Mouse (Mus musculus) embryonic facial prominence, embryonic 13.5 days (tissue): Measurements from ENCODE around the gene Trpv2. TPM values are rescaled to one million over a fixed set of nuclear protein-coding genes. Genes with fewer than 3 reads are reported as not detected.

ENCODE experiments used
- ATAC-seq: fragments of 200-750 bp; cut with Nextera tagmentation; 2 replicates; pipeline ENCODE4 v1.8.0; 2017; ENCODE audit warnings: low read depth; ENCODE audit not compliant: insufficient number of reproducible peaks, insufficient read depth, low FRiP score, low TSS enrichment
- H3K27ac ChIP-seq: fragments of 300-500 bp; sonication (generic); 2 replicates; pipeline ENCODE4 v1.5.1; 2015; ENCODE audit warnings: moderate library complexity, mild to moderate bottlenecking, inconsistent platforms
- H3K27me3 ChIP-seq: fragments of 300-500 bp; sonication (generic); 2 replicates; pipeline ENCODE4 v1.6.1; 2015; ENCODE audit warnings: mild to moderate bottlenecking, inconsistent platforms
- H3K36me3 ChIP-seq: fragments of 300-500 bp; sonication (generic); 2 replicates; pipeline ENCODE4 v1.6.1; 2015; ENCODE audit warnings: mild to moderate bottlenecking, inconsistent platforms
- H3K4me1 ChIP-seq: fragments of 300-500 bp; sonication (generic); 2 replicates; pipeline ENCODE4 v1.6.1; 2015; ENCODE audit warnings: inconsistent platforms
- H3K4me2 ChIP-seq: fragments of 300-500 bp; sonication (generic); 2 replicates; pipeline ENCODE4 v1.6.1; 2015; ENCODE audit warnings: moderate library complexity, mild to moderate bottlenecking, inconsistent platforms
- H3K4me3 ChIP-seq: fragments of 300-500 bp; sonication (generic); 2 replicates; pipeline ENCODE4 v1.5.1; 2015; ENCODE audit warnings: mild to moderate bottlenecking, inconsistent platforms
- H3K9ac ChIP-seq: fragments of 300-500 bp; sonication (generic); 2 replicates; pipeline ENCODE4 v1.6.1; 2015; ENCODE audit warnings: mild to moderate bottlenecking, inconsistent platforms
- H3K9me3 ChIP-seq: fragments of 300-500 bp; sonication (generic); 2 replicates; pipeline ENCODE4 v1.6.1; 2016; ENCODE audit warnings: inconsistent platforms
- WGBS: fragments of 180-500 bp; shearing (Covaris S2); methylation state at CpG from one replicate; pipeline ENCODE4 v1.1.7; 2015; ENCODE audit warnings: mixed read lengths; 5-methylcytosine and 5-hydroxymethylcytosine counted together
- polyA plus RNA-seq: library from polyadenylated mRNA; unstranded; fragments of >200 nt; fragmentation: Nextera tagmentation; extraction: Ambion mirVana; gene quantifications from 2 replicates; pipeline ENCODE4 v1.2.1, GENCODE M21; 2015

Gene Trpv2
- polyA plus RNA-seq, 1 experiment from 2014 or later, result 3.0 TPM

DNA sequence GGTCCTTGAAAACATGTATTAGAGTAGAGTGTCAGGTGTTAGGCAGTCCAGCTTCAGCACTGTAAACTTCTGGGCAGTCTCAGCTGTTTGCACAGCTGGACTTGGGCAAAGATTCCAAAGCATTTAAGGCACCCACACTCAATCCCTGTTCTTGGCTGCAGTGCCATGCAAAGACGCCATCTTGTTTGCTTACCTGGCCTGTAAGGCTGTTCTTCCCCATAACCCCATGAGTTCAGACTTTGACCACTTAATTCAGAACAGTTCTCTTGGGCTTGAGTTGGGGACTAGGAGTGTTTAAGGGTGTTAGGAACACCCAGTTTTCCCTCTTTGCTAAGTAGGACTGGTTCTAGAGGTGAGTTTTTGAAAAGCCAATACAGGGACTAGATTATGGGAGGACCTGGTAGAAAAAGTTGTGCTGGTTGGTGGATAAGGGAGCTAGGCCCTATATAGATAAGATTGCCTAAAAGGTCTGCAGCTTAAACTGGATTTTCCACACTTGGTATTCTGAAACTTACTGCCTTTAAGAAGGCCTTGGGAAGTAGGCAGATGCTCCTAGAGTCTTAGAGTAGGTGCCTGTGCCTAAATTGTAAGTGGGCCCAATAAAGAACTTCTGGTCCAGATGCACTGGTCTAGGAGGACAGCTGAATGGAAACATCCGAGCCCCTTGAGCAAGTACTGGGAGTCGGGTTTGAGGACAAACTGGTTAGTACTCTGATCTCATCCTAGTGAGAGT is 30.8 kb downstream of the Trpv2 start:
- H3K9ac ChIP-seq, result peak overlapping the region; percentile 98
- peak overlapping the region; percentile 67 for H3K4me2 ChIP-seq
- H3K4me1 ChIP-seq, result peaks cover 38% of the 10 kb centered on the region
- H3K27me3 ChIP-seq, result no peaks in the 10 kb centered on the region
- ATAC-seq, result no peak
- peak overlapping the region; percentile 83 for H3K4me3 ChIP-seq
- no peaks in the 10 kb centered on the region for H3K9me3 ChIP-seq
- peak overlapping the region; percentile 96 for H3K27ac ChIP-seq
- H3K36me3 ChIP-seq, result peaks cover 61% of the 10 kb centered on the region
- WGBS, result 21% methylated on average over 3 of the region's 3 CpGs

DNA sequence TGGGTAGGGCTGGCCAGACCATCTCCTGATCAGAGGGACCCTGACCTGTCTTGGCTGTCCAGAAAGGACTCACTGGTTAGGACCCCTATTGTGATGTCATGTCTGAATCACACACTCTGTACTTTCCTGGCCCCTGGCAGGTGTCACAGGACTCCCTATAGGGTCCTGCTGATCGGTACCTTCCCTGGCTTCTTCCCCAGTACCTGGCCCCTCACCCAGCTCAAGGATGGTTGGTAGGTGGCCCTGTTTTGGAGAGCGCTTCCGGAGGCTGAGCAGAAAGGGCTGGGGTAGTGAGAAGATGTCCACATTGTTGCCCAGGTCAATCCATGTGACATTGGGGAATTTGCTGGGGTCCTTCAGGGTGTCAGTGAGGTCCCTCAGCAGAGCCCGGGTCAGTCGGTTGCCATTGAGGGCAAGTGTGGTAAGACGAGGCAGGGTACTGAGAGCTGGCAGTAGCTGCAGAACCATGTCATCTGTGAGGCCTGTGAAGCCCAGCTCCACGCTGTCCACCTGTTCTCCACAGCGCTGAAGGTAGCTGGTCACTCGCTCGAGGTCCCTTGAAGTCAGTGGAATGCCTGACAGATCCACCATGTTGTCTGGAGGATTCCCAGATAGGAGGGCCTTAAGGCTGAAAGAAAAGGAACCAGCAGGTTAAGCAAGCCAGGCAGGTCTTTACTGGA is 31.5 kb downstream of the Trpv2 start:
- Histone ChIP-seq H3K9ac (peak overlapping the region; percentile 98), H3K4me1 (peaks cover 38% of the 10 kb centered on the region), H3K9me3 (no peaks in the 10 kb centered on the region), H3K4me2 (peak overlapping the region; percentile 67), H3K4me3 (peak overlapping the region; percentile 13), H3K36me3 (peaks cover 68% of the 10 kb centered on the region), H3K27me3 (no peaks in the 10 kb centered on the region), H3K27ac (peak overlapping the region; percentile 96)
- WGBS, result 43% methylated on average over 10 of the region's 10 CpGs
- no peak for ATAC-seq

GRCm38 (mm10) chr11:62606299-62607169 is 32.2 kb downstream of the Trpv2 start:
- Histone ChIP-seq H3K27ac (peak overlapping the region; percentile 58; the same call in 1 of the 2 replicates), H3K9me3 (no peaks in the 10 kb centered on the region), H3K4me2 (peak overlapping the region; percentile 67; the same call in 1 of the 2 replicates), H3K4me1 (peaks cover 38% of the 10 kb centered on the region), H3K36me3 (peaks cover 69% of the 10 kb centered on the region), H3K27me3 (no peaks in the 10 kb centered on the region), H3K4me3 (no peak overlapping the region), H3K9ac (peak overlapping the region; percentile 98; the same call in 1 of the 2 replicates)
- WGBS, result 61% methylated on average over 10 of the region's 10 CpGs
- ATAC-seq, result no peak

DNA sequence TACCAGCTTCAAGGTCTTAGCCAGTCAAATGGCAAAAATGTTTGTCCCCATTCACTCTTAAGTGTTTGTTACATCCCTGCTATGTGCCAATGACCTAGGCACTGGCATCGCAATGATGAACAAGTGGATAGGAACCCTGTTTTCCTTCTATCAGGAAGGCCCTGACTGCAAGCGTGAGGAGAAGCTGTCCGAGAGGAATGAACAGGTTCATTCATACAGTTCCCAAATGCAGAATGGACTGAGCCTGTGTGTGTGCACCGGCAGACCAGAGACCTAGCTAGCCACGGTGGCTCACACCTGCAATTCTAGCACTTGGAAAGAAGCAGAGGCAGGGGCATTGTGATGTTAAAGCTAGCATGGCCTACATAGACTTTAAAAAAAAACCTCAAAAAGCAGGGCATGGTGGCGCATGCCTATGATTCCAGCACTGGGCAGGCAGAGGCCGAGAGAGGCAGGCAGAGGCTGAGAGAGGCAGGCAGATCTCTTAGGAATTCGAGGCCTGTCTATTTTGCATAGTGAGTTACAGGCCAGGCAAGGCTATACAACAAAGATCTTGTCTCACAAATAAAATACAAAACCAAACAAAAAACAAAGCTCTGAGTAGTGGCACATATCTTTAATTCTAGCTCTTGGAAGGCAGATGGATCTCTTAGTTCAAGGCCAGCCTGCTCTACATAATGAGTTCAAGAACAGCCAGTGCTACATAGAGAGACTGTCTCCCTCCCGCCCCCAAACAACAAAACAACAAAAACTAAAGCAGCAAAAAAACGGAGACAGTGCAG is 33.1 kb downstream of the Trpv2 start:
- peaks cover 75% of the 10 kb centered on the region for H3K36me3 ChIP-seq

DNA sequence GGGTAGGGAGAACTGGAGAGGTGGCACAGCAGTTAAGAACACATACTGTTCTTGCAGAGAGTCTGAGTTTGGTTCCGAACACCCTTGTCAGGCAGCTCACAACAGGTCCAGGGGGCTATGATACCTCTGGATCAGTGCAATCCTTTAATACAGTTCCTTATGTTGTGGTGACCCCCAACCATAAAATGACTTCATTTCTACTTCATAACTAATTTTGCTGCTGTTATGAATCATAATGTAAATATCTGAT is 33.6 kb downstream of the Trpv2 start:
- Histone ChIP-seq H3K4me1 (peaks cover 38% of the 10 kb centered on the region), H3K4me3 (no peak overlapping the region), H3K27me3 (no peaks in the 10 kb centered on the region), H3K4me2 (no peak overlapping the region), H3K36me3 (peaks cover 77% of the 10 kb centered on the region), H3K9me3 (no peaks in the 10 kb centered on the region), H3K27ac (no peak overlapping the region), H3K9ac (no peak overlapping the region)
- no peak for ATAC-seq
- 92% methylated on average over 1 of the region's 1 CpGs for WGBS

More for the DNA sequence above, 33.1 kb downstream of the Trpv2 start:
- Histone ChIP-seq H3K4me1 (peaks cover 33% of the 10 kb centered on the region), H3K9me3 (no peaks in the 10 kb centered on the region), H3K27ac (peak overlapping the region; percentile 58; the same call in 1 of the 2 replicates), H3K4me3 (no peak overlapping the region), H3K4me2 (no peak overlapping the region), H3K27me3 (no peaks in the 10 kb centered on the region), H3K9ac (no peak overlapping the region; the same call in 1 of the 2 replicates)
- WGBS, result 62% methylated on average over 10 of the region's 10 CpGs
- ATAC-seq, result no peak

DNA sequence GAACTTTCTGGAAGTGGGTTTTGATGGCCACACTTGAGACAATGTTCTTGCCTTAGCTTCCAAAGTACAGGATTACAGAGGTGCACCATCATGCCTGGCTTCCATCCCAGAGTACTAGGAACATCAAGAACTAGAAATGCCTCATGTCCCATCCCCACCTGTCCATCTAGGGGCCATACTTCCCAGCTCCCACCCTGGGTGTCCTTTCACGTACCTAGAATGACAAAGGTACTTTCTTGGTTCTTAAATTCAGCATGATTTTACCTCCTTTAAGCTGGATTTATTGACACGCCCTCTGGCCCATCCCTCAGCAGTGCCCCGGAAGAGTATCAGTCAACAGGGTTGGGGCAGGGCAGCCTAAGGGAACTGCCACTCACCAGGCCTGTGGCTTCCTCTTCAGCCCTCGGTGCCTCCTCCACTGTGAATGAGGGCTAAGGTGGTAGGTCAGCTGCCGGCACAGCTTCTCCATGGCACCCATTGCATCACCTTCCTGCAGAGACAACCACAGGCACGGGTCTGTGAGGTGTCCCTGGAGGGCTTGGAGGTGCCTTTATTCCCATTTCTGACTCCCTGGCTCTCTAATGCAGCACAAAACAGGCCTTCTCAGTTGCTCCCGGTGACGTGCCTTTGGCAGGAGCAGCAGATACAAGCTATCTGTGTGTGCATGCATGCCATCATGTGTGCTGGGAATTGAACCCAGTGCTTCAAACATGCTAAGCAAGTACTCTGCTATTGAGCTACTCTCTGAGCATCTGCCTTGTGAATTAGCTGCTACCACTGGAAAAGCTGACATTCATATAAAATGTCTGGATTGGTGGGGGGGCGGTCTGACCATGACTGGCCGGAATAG is 34.8 kb downstream of the Trpv2 start:
- no peaks in the 10 kb centered on the region for H3K9me3 ChIP-seq
- peaks cover 45% of the 10 kb centered on the region for H3K4me1 ChIP-seq
- no peak overlapping the region for H3K9ac ChIP-seq
- no peak overlapping the region for H3K4me3 ChIP-seq
- H3K36me3 ChIP-seq, result peaks cover 73% of the 10 kb centered on the region
- 82% methylated on average over 10 of the region's 10 CpGs for WGBS
- H3K27ac ChIP-seq, result no peak overlapping the region
- no peak overlapping the region for H3K4me2 ChIP-seq
- H3K27me3 ChIP-seq, result no peaks in the 10 kb centered on the region
- ATAC-seq, result no peak

DNA sequence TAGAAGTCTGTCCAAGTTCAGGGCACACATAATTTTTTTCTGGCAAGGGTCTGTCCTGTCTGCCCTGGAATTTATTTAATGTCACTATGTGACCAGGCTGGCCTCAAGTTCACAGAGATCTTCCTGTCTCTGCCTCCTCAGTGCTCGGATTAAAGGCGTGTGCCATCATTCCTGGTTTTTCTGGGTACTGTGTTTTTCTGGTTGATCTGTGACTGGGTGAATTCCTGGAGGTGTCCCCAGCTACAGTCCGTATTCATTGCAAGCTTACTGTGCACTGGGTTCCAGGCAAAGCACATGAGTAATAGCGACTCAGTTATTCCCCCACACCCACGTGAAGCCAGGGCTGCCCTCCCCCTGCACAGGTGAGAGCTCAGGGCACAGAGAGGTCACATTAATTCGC is 36.0 kb downstream of the Trpv2 start:
- no peaks in the 10 kb centered on the region for H3K27me3 ChIP-seq
- no peak overlapping the region for H3K4me2 ChIP-seq
- H3K9ac ChIP-seq, result no peak overlapping the region
- WGBS, result 84% methylated on average over 6 of the region's 6 CpGs
- no peaks in the 10 kb centered on the region for H3K9me3 ChIP-seq
- no peak for ATAC-seq
- no peak overlapping the region for H3K4me3 ChIP-seq
- H3K4me1 ChIP-seq, result peaks cover 43% of the 10 kb centered on the region
- H3K36me3 ChIP-seq, result peaks cover 60% of the 10 kb centered on the region
- no peak overlapping the region for H3K27ac ChIP-seq

- H3K4me1 ChIP-seq, result peaks cover 23% of the 10 kb centered on the region
- no peaks in the 10 kb centered on the region for H3K27me3 ChIP-seq
- H3K4me3 ChIP-seq, result no peak overlapping the region
- H3K27ac ChIP-seq, result no peak overlapping the region
- no peaks in the 10 kb centered on the region for H3K9me3 ChIP-seq
- peaks cover 48% of the 10 kb centered on the region for H3K36me3 ChIP-seq
- peak overlapping the region; percentile 72; the same call in 1 of the 2 replicates for H3K9ac ChIP-seq
- H3K4me2 ChIP-seq, result no peak overlapping the region
- ATAC-seq, result no peak
- WGBS, result 50% methylated on average over 10 of the region's 10 CpGs
Measured at GRCm38 (mm10) chr11:62612604-62613003, 38.3 kb downstream of the Trpv2 start.

GRCm38 (mm10) chr11:62613657-62614365 is 39.5 kb downstream of the Trpv2 start:
- H3K4me3 ChIP-seq, result peak overlapping the region; percentile 31
- ATAC-seq, result peak; percentile 76
- peaks cover 43% of the 10 kb centered on the region for H3K36me3 ChIP-seq
- H3K27me3 ChIP-seq, result no peaks in the 10 kb centered on the region
- H3K9ac ChIP-seq, result peak overlapping the region; percentile 72
- H3K27ac ChIP-seq, result peak overlapping the region; percentile 89
- 10% methylated on average over 19 of the region's 19 CpGs for WGBS
- H3K4me2 ChIP-seq, result peak overlapping the region; percentile 55
- H3K4me1 ChIP-seq, result peaks cover 23% of the 10 kb centered on the region
- H3K9me3 ChIP-seq, result no peaks in the 10 kb centered on the region

DNA sequence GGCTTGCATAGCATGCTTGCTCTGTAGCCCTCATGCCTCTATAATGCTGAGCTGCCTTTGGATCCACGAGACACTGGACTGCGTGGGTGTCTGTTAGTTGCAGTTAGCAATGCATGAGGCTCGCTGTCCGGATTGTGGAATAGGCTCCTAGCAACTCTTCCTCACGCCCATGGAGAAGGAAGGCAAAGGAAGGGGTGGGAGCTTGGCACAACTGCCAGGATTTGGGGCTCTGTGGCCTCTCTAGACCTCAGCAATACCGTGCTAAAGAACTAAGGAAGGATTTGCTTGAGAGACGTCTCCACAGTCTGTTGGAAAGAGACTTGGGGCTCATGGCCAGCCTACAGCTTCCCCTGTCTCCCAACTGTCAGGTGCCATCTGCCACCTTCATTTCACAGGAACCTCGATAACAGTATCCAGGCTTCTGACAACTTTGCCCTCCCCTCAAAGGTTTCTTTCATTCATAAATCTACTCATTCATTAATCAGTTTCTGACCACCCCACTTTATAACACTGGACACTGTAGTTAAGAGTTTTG is 40.7 kb downstream of the Trpv2 start:
- H3K4me1 ChIP-seq, result peaks cover 23% of the 10 kb centered on the region
- H3K27ac ChIP-seq, result peak overlapping the region; percentile 89
- peaks cover 45% of the 10 kb centered on the region for H3K36me3 ChIP-seq
- H3K9ac ChIP-seq, result no peak overlapping the region
- no peaks in the 10 kb centered on the region for H3K27me3 ChIP-seq
- no peak for ATAC-seq
- 85% methylated on average over 8 of the region's 8 CpGs for WGBS
- no peak overlapping the region for H3K4me2 ChIP-seq
- H3K4me3 ChIP-seq, result no peak overlapping the region
- no peaks in the 10 kb centered on the region for H3K9me3 ChIP-seq
